Mouse (Mus musculus) lung, adult 2 months (tissue): Measurements from ENCODE around the gene Helb.

Experiments used
- CTCF ChIP-seq: fragments of 200-500 bp; IDR thresholded peaks from 2 replicates; pipeline ENCODE4 v1.5.1; 2011; ENCODE audit warnings: mild to moderate bottlenecking, low read length, control low read depth; ENCODE audit not compliant: insufficient read depth
- POLR2A ChIP-seq: fragments of 200-500 bp; IDR thresholded peaks from 2 replicates; pipeline ENCODE4 v1.6.1; 2011; ENCODE audit warnings: low read depth, mild to moderate bottlenecking, control low read depth, low read length, borderline replicate concordance; ENCODE audit errors: extremely low read depth

DNA sequence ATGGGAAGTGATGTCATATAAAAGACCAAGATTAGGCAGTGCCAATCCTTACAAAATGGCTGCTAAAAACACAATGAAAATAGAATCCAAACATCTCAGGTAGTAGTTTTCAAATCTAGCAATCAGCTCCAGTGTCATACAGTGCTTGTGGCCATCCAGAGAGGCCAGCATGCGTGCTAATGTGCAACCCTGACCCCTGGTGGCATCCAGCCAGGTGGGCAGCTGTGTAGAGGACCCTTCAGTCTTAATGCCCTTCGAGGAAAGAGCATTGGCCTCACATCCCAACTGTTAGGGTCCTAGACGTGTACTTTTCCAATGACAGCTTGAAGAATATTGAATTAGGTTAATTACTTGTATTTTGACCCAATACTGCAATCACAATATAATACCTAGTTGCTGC is 34.9 kb downstream of the Helb start:
- TF ChIP-seq CTCF (no peak), POLR2A (no peak)
